Mouse (Mus musculus): ENCODE results near the gene AW549877.
A peak's percentile ranks its signal among the peaks of the same experiment; 100 is the strongest.

Gene AW549877

DNA sequence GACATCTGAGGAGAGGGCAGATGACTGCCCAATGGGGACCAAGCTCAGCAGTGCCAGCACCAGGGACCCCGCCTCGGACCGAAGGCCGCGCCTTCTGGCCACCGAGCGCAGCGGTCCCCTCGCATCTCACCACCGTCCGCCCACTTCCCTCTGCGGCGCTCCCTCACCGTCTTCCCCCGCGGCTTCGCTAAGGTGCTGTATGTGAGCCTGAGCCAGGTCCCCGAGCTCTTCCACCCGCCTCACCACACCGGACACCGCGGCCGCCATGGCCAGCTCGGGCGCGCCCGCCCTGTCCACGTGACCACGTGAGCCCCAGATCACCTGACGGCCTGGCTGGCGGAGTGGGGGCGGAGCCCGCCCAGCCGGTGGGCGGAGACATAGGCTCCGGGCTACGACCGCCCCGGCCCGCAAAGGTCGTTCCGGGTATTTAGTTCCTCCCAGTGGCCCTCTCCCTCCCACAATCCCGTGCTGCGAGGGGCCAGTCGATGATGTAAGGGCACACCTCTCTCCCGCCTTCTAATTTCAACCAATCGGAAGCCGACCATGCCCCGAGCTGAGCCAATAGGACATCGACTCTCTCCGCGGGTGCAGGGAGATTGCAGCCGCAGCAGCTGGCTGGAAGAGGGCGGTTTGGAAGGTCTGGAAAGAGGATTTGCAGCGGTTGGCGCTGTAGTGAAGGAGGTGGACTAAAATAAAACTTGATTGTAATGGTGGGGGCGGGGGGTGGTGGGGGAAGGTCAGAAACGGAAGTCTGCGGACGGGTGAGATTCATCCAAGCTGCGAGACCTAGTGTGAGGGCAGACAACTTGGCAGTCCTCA is at the start of gene AW549877:
TSS of gene AW549877 (minus strand) at position 297 of the 819 bp plus-strand sequence.
- peak; percentile 99 for DNase-seq

DNA sequence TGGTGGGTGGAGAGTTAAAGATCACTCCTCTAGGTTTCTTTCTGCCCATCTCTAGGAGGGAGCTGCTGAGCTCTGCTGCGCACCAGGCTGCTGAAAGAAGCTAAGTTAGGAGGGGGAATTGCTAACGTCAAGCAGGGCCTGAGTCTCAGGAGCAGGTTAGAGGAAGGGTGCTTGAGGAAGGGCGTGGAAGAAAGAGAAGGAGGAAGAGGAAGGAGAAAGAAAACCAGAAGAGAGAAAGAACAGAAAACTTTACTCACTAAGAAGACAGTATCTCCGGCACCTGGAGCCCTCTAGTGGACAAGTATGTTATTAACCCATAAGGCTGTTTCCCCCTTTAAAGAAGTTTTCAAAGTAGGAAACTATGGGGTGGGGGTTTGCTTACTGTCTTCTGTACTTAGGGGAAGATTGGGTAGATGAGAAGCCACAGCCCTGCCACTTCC is 47.5 kb upstream of the AW549877 start:
- peak; percentile 50 for DNase-seq

DNA sequence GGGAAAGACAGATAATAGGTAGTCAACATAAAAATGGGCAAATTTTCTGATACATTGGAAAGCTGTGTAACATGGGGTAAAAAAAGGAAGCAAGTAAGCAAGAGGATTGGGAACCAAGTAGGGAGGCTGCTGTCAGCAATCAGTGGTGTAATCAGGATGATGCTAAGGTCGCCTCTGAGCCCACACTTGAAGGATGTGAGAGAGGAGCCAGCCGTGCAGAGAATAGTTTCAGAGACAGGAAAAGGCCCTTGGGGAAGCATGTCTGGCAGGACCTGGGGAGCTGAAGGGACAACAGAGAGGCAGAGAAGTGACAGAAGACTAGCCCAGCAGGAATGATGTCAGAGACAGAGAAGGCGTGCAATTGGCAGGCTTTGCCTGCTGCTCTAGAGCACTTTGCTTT is 46.9 kb upstream of the AW549877 start:
- no peak for DNase-seq

DNA sequence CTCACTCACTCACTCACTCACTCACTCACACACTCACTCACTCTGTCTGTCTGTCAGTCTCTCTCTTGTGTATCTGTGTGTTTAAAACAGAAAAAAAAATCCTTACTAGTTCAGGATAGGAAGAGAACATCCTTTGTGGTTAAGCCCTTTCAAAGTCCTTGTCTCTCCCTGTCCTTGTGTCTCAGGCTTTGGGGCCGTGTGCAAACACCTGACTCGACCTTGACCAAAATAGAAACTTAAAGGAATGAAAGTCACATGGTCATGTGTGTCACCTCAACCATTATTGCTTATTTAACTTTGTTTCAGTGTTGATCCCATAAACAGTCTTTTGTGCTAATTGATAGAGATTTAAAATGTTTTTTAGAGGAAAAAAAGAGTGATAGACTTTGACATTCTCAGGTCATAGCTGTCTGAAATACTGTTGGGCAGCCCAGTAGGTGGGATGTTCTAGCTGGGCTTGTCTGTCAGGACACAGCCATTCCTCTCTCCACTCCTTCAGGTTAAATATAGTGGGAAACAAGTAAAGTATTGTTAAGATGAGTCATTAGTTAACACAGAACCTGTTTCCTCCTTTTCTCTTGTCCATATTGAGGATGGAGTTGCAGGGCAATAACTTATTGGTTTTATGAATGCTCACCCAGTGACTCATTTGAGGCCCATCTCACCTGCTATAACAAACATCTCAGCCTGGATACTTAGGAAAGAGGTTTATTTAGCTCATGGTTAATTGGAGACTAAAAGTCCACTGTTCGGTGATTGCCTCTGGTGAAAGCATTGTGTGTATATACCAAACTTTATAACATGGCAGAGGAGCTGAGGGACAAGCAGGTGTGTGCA is 37.8 kb upstream of the AW549877 start:
- DNase-seq: no peak

DNA sequence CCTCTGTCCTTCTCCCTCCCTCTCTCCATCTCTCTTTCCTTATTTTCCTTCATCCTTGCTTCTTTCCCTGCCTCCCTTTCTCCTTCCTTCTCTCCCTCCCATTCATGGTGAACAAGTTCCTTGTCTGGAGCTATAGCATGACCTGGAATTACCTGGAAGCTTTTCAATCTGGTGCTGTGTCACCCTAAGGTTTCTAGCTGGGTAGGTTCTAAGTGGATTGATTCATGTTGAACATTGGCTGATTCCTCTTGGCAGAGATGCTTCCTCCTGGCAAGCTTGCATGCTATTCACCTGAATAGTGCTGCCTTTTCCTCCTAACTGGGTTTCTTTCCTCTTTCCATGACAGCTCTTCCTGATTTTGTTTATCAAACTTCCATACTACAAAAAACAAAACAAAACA is 33.4 kb upstream of the AW549877 start:
- no peak for DNase-seq

DNA sequence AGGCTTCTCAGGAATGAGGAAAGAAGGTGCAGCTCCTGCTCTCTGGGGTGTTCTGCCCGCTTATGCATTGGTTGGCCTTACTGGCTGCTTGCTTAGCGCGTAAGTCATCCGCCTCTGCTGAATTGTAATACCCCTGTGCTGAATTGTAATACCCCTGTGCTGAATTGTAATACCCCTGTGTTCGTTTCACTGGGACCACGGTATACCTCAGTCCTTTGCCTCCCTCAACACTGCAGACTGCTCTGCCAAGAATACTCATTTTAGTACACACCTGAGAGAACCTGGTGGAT is 32.8 kb upstream of the AW549877 start:
- no peak for DNase-seq

DNA sequence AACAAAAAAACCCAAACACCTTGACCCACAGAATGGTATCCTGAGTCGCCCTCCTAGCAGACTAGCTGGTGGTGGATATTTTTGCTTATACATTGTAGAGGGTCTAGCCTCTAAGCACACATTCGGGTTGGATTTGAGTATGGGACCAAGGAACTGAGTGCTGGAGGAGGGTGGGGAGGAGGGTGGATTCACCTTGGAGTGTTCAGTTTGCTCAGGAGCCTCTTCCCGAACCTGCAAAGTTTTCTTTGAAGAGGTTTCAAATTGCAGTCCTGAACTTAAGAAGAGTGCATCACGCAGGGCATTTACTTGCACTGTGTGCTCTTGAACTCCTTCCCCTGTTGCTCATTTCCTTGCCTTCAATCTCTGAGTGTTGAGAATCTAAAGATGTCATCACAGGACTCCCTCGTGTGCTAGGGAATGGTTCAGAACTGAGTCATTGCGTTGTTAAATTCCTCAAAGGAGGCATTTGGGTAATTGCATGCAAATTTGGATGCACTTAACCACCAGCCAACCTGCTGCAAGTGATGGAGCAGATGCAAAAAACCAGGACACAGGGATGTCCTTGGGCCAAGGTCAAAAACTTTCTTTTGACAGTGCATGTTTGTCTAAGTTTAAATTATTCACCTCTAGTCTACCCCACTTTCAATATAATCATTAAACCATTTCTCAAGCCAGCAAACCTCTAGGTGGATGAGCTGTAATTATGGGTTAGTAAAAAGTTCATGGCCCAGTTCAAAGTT is 32.3 kb upstream of the AW549877 start:
- no peak for DNase-seq

DNA sequence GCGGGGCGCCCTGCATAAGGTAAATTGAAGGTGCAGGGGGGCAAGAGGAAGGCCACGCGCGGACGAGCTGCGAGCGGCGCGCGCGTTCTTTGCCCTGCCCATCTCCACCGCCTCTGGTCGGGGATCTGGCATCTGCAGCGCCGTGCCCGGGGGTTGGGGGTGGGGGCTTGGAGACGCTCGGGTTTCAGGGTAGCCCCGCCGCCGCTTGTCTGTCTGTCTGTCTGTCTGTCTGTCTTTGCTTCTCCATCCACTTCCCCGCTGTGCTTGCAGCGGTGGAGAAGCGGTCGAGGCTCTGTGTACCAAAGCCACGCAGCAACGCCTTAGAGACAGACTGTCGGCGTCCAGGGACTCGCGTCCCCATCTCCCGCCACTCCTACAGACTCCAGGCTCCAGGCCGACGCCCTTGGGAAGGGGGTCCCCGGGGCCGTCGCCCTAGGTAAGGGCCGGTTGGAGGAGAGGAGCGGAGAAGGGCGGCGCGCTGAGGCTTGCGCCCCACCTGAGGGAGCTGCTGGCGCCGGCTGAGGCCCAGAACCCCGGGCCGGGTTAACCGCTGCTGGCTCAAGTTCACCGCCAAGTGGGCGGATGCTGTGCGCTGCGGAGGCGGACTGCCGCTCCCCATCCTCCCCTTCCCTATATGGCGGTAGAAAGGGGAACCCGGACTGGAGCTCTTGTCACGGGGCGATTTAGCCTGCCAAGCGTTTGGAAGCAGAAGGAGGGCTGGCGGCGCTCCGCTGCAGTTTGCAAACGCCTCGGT is 31.5 kb upstream of the AW549877 start:
- DNase-seq: peak; percentile 81 to 82

DNA sequence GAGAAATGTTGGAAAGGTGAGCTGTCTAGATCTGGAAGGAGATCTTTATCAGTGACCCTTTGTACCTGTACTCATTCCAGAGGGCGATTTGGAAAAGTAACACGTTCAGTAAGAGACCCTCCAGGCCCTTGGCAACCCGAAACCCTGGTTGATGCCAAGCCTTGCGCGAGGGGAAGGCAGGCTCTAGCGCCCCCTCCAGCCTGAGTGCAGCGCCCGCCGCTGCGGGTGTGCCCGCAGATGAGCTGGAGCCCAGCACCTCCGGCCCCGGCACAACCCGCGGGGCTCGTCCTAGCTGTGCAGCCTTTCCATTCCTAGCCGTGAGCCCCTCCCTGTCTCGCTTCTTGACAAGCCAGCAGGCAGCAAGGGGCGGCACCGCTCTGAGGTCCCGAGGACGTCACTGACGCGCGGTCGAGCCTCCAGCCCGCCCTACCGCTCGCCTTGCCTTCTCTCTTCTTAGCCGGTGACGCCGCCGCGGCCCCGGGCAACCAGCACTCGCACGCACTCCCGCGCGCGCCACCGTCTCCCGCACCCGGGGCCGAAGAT is 30.8 kb upstream of the AW549877 start, which contains the start of gene Oxct1:
TSS of gene Oxct1 (plus strand) at position 153 of the 543 bp plus-strand sequence.
- DNase-seq: peak; percentile 81 to 82

DNA sequence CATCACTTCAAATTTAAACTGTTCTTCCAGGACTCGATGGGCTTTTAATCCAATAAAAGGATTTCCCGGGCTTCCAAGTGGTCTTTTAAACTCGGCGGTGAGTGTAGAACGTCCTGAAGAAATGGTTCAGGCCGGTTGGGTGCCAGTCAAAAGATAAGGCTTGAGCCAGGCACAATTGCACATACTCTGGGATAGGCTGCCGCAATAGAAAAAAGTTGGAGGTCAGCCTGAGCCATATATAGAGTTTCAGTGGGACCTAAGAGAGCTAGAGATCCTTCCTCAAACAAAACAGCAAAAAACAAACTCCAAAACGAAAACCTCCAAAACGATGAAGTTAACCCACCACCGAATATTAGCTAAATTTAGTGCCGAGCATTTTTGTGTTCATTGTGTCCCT is 30.0 kb upstream of the AW549877 start:
- DNase-seq: no peak

DNA sequence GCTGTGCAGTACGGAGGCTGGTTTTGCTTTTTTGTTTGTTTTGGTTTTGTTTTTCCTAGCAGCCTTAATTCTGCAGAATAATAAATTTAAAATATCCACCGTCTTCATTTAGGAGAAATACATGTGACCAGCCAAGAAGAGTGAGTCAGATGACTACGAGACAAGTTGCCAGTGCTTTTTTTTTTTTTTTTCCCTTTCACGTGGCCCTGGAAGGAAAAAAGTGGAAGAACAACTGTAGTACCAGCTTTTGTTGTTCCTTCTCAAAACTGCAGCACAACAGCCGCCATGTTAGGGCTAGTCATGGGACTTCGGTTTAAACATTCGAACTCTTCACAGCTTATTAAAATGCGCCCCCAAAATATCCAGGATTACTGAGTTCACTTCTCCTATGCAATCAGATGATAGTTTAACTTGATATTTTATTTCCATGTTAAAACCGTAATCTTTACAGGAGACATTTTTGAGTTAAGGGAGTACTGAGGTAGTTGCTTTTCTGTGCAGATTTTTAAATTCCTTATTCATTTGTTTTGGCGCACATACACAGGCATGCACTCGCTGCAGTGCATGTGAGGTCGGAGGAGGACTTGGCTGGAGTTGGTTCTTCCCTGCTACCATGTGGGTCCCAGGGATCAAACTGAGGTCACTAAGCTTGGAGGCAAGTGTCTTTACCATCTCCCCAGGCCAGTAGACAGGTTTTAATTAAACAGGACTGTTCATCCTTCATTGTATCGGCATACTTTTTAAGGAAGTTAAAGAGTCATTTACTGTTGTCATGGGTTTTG is 29.4 kb upstream of the AW549877 start:
- DNase-seq: no peak

DNA sequence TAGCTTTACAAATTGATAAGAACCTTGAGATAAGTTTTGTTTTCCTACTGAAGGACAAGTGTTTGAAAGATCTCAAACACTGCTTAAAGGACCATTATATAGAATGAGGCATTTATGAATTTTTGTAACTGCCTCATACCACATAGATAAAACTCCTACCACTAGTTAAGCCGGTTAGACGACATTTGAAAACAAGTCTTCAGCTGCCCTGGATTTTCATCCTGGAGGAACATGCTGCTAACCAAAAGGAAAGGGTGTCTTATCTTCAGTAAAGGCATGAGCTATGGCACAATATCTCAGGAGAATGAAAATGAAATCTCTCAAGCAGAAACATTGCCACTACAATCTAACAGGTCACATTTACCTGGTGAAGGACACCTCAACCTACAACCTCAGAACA is 28.2 kb upstream of the AW549877 start:
- no peak for DNase-seq

DNA sequence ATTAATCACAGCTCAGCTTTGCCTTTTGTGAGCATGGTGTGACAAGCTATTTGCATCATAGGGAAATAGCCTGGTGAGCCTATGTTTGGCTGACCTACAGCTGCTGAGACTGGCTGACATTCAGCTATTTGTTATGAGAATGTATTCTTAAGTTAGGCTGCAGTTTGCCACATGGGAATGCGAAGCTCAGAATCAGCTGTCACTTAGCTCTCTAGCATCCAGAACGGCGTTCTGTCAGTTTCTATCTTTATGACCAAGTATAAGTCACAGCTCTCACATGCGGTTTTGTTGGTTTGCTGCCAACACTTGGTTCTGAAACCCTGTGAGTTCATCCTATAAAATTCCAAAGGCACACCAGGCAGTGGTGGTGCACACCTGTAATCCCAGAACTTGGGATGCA is 25.2 kb upstream of the AW549877 start:
- DNase-seq: no peak

DNA sequence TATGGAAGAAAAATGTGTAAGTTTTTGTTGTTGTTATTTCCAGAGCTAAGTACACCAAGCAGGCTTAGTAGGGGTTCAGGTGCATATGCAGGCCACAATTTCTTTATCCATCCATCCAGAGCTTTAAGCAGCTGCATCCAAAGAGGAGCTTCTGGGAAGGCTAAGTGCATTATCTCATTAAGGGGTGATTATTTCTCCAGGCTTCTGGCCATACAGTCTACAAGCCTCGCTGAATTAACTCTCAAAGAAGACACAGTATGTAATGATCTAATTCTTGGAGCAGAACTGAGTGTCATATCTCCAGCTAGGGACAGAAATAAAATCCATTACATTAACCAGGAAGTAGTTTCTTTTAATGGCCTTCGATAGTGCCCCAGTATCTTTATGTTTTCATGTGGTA is 18.3 kb upstream of the AW549877 start:
- no peak for DNase-seq

DNA sequence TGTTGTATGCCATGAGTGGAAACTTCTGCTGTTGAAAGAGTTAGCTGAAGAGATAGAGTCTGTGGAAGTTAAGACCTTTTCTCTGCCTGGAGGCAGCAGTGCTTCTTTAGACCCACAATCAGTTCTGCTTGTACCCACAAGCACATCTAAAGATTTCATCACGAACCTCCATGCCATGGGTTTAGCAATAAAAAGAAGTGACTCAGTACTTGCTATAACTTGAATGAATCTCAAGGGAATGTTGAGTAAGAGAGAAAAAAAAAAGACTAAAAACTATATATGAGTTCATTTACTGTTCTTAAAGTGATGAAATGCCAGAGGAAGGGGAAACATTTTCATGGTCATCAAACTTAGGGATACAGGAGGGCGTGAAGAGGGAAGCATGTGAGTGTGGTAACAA is 5.0 kb upstream of the AW549877 start:
- no peak for DNase-seq

DNA sequence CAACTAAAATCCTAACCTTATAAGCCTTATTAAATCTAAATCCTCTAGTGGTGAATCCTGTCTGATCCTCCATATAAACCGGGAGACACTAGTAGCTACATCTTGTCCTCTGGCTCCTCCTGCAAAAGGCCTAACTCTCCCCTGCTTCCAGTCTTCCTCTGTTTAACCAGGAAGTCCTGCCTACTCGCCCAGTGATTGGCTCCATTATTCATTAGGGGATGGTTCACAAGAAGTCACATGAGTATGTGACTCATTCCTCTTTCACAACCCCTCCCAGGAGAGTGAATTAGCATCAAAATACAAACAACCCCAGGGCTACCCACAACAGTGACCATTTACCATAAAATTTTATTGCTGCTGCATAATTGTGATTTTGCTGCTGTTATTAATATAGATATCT is 3.6 kb upstream of the AW549877 start:
- DNase-seq: no peak

DNA sequence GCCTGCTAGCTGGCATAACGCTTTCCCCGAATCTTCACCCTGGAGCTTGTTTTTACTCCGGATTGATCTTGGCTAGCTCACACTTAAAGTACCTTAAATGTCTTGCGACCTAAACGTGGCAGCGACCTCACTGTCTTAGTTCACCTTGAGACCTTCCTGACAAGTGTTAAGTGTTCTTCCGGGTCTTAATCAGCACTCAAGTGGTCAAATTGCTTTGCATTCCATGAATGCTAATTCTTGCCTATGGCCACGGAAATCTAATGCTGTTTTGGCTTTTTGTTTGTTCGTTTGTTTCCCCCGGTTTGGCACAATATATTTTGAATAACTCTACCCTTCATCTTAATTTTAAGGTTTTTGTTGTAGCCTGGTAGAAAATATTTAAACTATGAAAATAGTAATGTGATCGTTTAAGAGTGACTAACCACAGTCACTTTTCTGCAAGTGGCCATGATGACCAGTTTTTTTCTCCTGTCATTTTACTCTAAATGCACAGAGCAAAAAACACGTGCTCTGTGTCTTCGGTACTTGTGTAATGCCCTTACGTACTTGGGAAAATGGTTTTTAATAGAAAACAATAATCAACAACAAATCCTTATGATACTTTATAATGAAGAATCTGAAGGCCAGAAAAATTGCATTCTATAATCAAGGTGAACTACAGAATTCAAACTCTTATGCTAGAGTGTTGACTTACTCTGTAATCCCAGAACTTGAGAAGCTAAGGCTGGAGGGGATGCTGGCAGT is 895 bp upstream of the AW549877 start:
- DNase-seq: no peak

DNA sequence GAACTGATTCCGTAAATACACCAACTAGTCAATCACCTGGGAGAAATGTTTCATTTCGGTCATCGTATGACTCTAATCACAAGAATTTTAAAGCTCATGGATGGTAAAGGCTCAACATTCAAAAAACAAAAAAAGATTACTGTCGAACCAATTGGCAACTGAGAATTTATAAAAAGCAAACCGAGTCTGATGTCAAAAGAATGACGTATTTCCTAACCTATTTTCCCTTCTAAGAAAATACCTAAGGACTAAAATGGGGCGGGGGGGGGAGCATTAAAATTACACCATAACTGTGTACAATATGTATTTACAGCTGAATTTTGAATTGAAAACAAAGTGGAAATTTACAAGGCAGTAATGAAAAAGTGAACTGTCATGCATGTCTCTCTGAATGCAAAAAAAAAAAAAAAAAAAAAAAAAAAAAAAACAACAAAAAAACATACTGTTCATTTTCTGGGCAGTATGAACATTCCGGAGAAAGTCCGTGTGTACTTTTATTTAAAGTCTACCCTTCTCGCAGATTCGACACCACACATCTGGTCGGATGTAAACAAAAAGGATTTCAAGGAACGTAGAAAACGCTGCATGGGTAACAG is 594 bp downstream of the AW549877 start:
- no peak for DNase-seq

DNA sequence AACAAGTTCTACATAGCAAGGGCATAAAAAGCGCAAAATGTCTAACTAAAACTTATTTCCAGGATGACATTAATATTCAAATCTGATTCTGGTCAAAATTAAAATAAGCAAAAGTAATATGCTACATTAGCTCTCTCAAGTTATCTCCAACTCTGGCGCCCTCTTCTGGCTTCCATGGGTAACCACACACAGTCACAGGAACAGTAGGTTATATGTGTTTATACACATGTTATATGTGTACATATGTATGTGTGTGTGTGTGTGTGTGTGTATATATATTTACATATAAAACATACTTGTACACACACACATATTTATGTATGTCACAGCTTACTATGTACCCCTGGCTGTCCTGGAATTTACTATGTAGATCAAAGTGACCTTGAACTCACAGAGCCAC is 7.6 kb downstream of the AW549877 start:
- peak; percentile 74 to 79 for DNase-seq

DNA sequence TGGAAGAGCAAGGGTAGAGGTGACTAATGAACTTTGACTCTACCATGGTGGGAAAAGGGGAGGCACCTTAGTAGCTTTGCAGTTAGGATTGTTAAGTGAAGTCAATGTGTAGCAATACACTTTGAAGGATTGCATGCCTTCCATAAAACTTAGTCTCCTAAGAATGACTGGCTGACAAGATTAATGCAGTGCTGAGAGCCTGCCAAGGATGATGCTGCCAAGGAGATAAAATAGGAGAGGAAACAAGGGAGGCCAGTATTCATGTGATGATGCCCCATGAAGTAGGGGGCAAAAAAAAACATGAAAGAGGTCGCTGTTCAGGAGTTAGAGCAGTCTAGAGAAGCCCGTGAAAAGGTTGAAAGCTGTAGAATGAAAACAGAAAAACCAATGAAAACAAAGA is 10.7 kb downstream of the AW549877 start:
- no peak for DNase-seq
